ENCODE assay signal across 8 mouse cellular contexts in the genomic region with DNA sequence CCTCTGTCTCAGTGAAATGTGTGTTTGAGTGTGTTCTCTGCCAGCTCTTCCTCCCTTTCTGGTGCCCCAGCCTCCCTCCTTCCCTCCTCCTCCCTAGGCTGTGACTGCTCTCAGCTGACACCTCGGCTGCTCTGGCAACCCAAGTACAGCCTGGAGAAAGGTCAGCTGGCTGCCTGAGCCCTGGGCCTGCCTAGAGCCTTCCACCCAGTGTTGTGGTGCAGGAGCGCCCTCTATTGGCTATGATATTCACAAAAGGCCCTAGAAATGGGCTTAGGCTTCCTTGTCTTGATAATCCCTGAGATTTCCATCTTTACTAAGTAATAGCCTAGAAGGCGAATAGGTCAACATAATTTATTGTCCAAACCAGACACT.
DNase-seq lines count a peak whose midpoint lies in the region; ATAC-seq and TF ChIP-seq lines count a peak whose summit lies in the region.

No protein-coding gene starts in this region.

- H3K4me3 ChIP-seq in intestine, embryonic 14.5 days (ENCODE audit: low read depth, low read length), result no peak overlapping the region
- H3K4me3 ChIP-seq in left cerebral cortex, adult 2 months, result no peak overlapping the region

- no peaks in the 10 kb centered on the region for H3K27me3 ChIP-seq in intestine, embryonic 14.5 days (replicated peaks; ENCODE audit: control insufficient read depth, insufficient read depth, low read length)

- TF ChIP-seq CTCF in left cerebral cortex, adult 2 months (IDR thresholded peaks at IDR 0.05), result peak; percentile 81

- DNase-seq in spleen, postnatal 36 days (ENCODE audit: low spot score in 2 of 2), result peak; percentile 4 to 9
- no peak for DNase-seq in spleen, adult 12 weeks (ENCODE audit: low spot score)
- peak; percentile 81 for DNase-seq in embryo, embryonic 11.5 days (ENCODE audit: low read depth, low spot score)
- peak; percentile 61 to 85 for DNase-seq in gastrocnemius, postnatal 36 days
- DNase-seq in intestine, embryonic 14.5 days (ENCODE audit: low spot score), result peak; percentile 81
- peak; percentile 68 for DNase-seq in left cerebral cortex, adult 2 months (ENCODE audit: extremely low spot score in 1 of 2, low spot score in 2 of 2)
- peak; percentile 82 to 88 for DNase-seq in lung, postnatal 4 days
- peak; percentile 68 for DNase-seq in right cerebral cortex, postnatal 14 days

- no peaks in the 10 kb centered on the region for H3K9me3 ChIP-seq in intestine, embryonic 14.5 days (ENCODE audit: control insufficient read depth, low read length)

- intact Hi-C loops in gastrocnemius, postnatal 36 days (cut with DNase I), result loop anchor here (5.0 to 10.0 kb wide), 3 partner anchors 374 to 972 kb away; partner anchors contain the start of gene Pappa
- intact Hi-C loops in left cerebral cortex, adult 2 months (cut with DNase I), result loop anchor here (2.0 kb wide), 3 partner anchors 372 to 966 kb away; partner anchors contain the start of gene Pappa

- H3K4me1 ChIP-seq in intestine, embryonic 14.5 days (replicated peaks; ENCODE audit: control insufficient read depth, insufficient read depth, low read length), result peaks cover 9% of the 10 kb centered on the region; the same call in 1 of the 2 replicates

- ATAC-seq in intestine, embryonic 14.5 days (replicated peaks; ENCODE audit: low FRiP score, low TSS enrichment, low read depth), result peak; percentile 91

- 3% methylated on average over 3 of the region's 3 CpGs for WGBS in intestine, embryonic 14.5 days

- H3K4me2 ChIP-seq in intestine, embryonic 14.5 days (ENCODE audit: low read length), result no peak overlapping the region

- H3K27ac ChIP-seq in intestine, embryonic 14.5 days (ENCODE audit: low read depth), result no peak overlapping the region
- no peak overlapping the region for H3K27ac ChIP-seq in left cerebral cortex, adult 2 months

- no peaks in the 10 kb centered on the region for H3K36me3 ChIP-seq in intestine, embryonic 14.5 days (ENCODE audit: control insufficient read depth, insufficient read depth, low read length)

- no peak overlapping the region for H3K9ac ChIP-seq in intestine, embryonic 14.5 days (ENCODE audit: low read length)
